Mouse (Mus musculus) T-cell, adult 2 months (primary cell): ENCODE results near the gene Mgat4a.
"Not testable (repeated sequence)": the region's sequence is repeated elsewhere in the genome, so short reads cannot be mapped to it uniquely, and the experiment has no call there.

Source experiments
- DNase-seq: peaks from one replicate; pipeline ENCODE4 v3.0.0; 2022; ENCODE audit warnings: low spot score

Mgat4a gene

DNA sequence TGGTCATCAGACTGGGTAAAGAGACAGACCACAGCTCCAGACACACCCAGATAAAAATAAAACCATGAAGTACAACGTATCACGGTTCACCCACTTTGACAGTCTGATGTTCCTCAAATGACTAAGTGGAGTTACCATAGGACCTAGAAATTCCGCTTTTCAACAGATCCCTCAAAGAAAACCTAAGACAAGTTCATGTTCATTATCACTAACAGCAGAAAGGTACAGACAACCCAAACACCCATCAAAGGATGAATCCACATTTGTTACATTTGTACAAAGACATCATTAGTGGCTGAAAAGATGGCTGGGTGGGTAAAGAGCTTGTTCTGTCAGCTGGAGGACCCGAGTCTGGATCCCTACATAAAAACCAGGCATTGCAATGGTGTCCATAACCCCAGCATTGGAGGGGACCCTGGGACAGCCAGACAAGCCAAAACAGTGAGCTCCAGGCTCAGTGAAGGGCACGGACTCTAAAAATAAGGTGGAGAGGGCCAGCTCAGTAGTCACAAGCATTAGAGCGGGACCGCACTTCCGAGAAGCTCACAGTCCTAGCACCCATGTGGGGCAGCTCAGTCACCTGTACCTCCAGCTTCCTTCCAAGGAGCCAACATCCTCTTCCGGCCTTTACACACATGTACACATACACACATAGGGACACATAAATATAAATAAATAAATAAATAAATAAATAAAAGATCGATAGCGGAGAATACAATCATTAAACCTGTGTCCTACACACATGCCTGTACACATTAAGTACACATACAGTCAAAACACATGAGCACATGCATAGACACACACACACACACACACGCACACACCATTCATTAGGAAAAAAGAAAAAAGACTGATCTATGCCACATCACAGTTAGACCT, 8.9 kb downstream of the Mgat4a start:
- no peak for DNase-seq

DNA sequence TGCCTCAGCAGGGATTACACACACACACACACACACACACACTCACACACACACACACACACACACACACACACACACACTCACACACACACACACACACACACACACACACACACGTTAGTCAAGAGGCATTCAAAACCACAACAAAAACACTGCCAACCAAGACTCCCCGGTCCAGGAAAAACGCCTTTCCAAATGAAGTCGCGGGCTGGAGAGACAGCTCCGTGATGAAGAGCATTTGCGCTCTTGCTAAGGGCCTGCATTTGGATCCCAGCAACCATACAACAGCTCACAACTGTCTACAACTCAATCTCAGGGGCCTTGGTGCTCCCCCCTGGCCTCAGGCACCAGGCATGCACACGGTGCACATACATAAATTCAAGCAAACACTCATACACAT, 10.8 kb downstream of the Mgat4a start:
- DNase-seq, result peak; percentile 9

GRCm38 (mm10) chr1:37526257-37526656, 14.6 kb downstream of the Mgat4a start:
- DNase-seq, result no peak

DNA sequence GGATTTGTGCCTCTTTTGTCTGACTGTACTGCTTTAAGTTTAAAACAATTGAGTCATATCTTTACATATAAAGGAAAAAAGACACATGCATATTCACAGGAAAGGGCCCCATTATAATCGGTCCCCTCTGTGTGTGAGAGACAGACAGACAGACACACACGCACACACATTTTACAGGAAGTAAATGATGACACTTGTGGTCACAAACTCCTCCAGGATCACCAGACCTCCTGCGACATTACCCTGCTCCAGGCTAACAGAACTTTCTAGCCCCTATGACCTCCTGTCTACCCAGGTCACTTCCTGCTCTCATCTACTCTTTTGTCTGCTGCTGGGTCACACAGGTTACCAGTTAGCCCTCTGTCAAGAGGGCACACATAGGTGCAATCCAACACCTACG, 16.1 kb downstream of the Mgat4a start:
- no peak for DNase-seq

- DNase-seq, result not testable (repeated sequence)
These were observed 16.7 kb downstream of the Mgat4a start for GRCm38 (mm10) chr1:37524122-37524521.

GRCm38 (mm10) chr1:37523548-37523947, 17.3 kb downstream of the Mgat4a start:
- DNase-seq, result not testable (repeated sequence)

DNA sequence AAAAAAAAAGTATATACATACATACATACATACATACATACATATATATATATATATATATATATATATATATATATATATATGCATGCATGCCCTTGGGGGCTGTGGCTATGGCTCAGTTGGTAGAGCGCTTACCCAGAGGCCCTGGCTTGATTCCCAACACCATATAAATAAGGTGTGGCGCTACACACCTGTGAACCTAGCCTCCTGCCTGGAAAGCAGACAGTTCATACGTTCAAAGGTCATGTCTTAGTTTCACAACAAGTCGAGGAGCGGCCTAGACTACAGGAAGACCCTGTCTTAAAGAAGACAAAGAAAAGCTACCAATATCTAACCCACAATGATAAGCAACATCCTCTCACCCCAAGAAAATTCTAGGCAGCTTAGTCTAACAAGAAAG, 18.7 kb downstream of the Mgat4a start:
- no peak for DNase-seq

DNA sequence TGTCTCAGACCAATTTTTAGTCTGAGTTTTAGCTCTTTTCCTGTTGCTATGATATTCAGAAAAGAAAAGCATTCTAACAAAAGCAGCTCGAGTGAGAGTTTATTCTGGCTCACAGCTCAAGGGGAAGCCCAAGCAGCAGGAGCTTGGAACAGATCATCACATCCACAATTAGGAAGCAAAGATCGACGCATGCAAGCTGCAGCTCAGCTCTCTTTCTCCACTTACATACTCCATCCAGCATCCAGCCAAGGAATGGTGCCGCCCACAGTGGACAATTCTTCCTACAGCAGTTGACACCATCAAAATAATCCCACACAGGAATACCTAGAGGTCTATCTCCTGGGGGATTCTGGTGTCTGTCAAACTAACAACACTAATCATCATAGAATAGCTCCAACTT, 22.0 kb downstream of the Mgat4a start:
- DNase-seq, result no peak

DNA sequence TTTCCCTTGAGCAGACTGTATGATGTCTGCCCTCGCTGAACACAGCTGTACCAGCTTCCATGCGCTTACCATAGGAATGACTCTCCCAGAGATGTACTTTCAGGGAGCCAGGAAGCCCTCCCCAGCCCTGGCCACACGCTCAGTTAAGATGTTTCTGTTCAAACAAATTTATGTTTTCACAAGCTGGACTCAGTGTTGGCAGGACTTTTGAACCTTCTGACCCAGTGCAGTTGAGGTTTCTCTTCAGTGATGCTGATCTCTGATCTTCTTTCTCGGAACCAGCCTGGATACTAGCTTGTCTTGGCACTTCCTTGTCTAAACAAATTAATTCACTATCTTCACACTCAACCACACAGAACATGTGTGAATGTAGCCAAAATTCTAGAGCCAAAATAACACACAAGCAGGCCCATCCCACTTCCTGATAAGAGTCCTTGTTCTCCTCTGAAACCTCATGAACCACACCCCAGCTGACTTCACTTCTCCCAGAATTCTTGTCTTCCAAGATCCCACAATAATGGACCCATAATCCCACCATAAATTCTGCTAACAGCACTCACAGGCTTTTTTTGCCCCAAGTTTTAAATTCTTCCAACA, 22.6 kb downstream of the Mgat4a start:
- DNase-seq, result no peak

DNA sequence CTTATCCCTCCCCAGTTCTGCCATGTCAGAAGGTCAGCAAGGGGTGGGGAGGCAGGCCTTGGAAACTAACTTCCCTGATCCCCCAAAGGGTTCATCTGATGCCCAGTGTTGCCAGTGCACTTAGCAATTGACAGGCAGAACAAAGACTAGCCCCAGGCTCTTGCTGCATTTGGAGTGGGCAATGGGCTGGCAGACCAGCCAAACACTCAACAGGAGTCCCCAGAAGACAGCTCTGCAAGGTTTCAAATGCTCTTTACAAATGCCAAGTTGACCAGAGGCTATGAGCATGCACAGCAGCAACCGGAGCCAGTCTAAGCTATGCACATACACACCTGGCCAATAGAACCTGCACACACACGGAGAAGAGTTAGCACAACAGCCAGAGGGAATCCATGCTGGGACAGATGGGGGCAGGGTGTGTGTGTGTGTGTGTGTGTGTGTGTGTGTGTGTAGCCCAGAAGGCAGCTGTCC, 27.8 kb downstream of the Mgat4a start:
- DNase-seq, result no peak

GRCm38 (mm10) chr1:37512109-37512640, 28.6 kb downstream of the Mgat4a start:
- DNase-seq, result no peak

- DNase-seq, result no peak
These were observed 30.6 kb downstream of the Mgat4a start for GRCm38 (mm10) chr1:37510193-37510592.

DNA sequence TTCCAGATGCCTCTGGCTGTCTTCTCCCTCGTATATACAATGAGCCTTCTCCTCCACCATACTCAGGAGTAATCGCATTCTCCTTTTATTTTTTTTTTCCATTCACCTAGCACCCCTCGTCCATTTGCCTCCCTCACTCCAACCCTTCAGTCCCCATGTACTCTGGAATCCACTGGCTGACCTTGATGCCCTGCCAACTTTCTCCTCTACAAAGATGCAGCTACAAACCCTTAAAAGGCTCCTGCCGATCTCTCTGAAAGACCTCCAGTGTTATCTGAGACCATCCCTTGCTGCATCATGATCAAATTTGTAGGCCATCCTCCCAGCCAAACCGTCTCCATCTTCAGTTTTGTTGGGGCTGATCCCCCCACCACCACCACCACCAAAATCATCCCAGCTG, 31.4 kb downstream of the Mgat4a start:
- DNase-seq, result no peak

DNA sequence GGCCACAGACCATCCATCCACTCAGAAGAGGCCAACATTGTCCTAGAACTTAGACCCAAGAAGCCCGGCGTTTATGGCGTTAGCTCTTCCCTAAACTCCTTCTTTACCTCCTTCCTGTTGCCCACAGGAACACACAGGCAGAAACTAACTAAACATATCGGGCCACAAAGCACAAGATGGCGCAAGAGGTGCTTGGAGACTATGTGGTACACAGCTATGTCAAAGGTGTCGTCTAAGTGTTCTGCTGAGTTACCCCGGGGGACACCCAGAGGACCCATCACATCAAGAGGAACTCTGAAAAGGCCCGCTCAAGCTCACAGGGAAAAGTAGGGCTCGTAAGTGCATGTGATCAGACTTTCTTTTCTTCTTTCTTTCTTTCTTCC, 35.5 kb downstream of the Mgat4a start:
- DNase-seq, result no peak

- no peak for DNase-seq
These were observed 36.0 kb downstream of the Mgat4a start for GRCm38 (mm10) chr1:37504716-37505347.

- no peak for DNase-seq
These were observed 37.2 kb downstream of the Mgat4a start for GRCm38 (mm10) chr1:37503656-37504055.

DNA sequence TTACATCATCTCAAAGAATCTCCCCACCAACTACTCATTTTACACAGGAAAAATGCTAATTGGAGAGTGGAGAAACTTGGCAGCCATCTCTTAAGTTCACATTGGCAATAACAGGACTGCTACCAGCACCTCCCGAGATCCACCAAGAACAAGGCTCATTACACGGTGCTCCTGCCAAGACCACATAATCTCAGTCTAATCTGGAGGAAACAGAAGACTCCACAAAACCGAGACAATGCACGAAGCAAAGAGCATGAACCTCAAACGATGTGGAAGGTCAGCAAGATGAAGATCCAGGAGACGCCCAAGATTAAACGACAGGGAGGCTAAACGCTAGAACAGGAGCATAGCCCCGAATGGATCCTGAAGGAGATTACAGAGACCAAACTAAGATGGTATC, 38.5 kb downstream of the Mgat4a start:
- no peak for DNase-seq

GRCm38 (mm10) chr1:37500723-37501122, 40.1 kb downstream of the Mgat4a start:
- no peak for DNase-seq

DNA sequence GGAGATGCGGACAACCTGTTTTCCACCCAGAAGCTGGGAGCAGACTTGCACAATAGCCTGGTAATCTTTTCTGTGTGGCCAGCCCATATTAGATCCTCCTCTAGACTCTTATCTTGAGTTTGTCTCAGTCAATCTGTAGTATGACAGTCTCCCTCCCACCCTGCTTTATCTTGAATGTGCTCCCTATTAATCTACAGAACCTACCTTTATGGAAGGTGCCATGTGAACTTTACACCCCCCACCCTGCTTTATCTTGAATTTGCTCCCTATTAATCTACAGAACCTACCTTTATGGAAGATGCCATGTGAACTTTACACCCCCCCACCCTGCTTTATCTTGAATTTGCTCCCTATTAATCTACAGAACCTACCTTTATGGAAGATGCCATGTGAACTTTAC, 41.4 kb downstream of the Mgat4a start:
- not testable (repeated sequence) for DNase-seq

- no peak for DNase-seq
These were observed 41.9 kb downstream of the Mgat4a start for GRCm38 (mm10) chr1:37498911-37499310.

- DNase-seq, result peak; percentile 54
These were observed 44.1 kb downstream of the Mgat4a start for GRCm38 (mm10) chr1:37496591-37497280.

GRCm38 (mm10) chr1:37495698-37496321, 45.0 kb downstream of the Mgat4a start:
- peak; percentile 67 for DNase-seq
